Mouse (Mus musculus): Measurements from ENCODE around the gene Mrps11. TPM values are rescaled to one million over a fixed set of nuclear protein-coding genes. Genes with fewer than 3 reads are reported as not detected.

The Mrps11 gene
- total RNA-seq (2021): 10 to 100 TPM; 37.5 to 40.2 TPM

GRCm38 (mm10) chr7:78782639-78783581 is at the start of gene Mrps11, which contains the start of gene Mrpl46:
Gene Mrps11, plus strand, starts transcription at chr7:78783119.
Gene Mrpl46, minus strand, starts transcription at chr7:78783531.
- intact Hi-C loops (cut with DNase I): no loop called here
- DNase-seq: peak; percentile 92

DNA sequence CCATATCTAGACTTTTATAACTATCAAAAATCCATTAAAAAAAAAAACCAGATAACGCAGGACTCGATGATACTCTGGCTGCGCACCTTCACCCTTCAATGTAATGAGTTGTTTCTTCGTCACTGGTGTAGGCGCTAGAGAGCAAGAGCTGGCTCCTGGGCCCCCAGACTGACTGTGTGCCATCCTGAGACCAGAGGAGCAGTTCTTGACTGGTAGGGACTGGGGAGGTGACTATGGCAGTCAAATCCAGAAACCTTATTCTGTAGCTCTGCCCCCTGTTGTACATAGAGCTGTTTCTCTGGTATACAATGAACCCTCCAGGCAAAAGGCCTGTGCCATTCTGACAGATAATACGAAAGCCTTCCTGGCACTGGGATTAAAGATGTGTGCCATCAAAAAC is 45.7 kb upstream of the Mrps11 start:
- DNase-seq: no peak
- intact Hi-C loops (cut with DNase I): no loop called here

- intact Hi-C loops (cut with DNase I): no loop called here
- no peak for DNase-seq
Measured at GRCm38 (mm10) chr7:78737614-78738210, 45.2 kb upstream of the Mrps11 start, which contains the start of gene Ntrk3. Gene Ntrk3, minus strand, starts transcription at chr7:78738012.

DNA sequence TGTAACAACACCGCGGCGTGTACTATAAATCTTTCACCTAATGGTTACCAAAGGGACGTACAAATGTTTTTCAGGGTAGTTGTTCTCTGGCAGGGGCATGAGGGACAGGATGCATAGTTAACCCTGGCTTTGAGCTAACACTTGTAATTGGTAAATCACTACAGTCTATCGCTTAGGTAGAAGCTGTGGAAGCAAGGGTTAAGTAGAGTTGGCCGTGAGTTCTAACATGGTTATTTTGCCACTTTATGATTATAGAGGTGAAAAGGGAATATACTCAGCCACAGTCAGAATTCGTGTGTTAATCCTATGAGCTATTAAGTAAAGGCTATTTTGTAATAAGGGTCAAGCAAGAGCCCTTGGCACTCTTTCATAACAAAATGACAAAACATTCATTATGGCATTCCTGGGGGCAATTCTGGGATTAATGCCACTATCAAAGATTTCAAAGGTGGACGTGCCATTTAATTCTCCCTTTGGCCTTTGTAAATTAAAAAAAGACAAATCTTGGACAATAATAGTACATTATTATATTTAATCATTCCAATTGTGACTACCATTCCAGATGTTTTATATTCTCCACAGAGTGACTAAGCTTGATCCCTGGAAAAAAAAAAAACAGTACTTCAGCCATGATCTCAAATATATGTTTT is 43.4 kb upstream of the Mrps11 start:
- intact Hi-C loops (cut with DNase I): no loop called here
- DNase-seq: no peak

DNA sequence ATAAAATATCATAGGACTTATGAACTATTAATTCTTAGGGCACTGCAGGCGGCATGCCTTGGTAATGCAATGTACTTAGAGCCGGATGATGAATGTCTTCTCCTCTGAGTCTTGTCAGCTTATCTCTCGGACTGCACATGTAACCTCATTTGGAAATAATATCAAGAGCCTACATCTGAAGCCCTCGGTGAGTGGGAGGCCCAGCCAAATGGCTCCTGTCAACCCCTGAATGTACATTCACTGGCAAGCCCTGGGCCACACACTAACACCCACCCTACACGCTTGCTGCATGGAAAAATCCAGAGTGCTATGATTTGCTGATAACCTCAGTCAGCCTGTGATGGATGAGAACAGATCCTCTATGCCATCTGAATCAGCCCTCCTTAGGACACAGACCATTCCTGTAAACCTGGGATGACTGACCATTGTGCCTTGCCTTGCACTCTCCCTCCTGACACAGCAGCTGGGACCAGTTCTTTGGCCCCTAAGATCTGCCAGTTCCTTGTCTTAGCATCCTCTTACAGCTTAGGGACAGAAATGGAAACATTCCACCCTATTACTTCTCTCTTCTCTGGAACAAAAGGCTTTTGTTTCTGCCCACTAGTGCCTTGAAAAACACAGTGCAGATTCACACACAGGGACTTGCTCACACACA is 39.1 kb upstream of the Mrps11 start:
- no peak for DNase-seq
- intact Hi-C loops (cut with DNase I): no loop called here

GRCm38 (mm10) chr7:78752961-78753360 is 30.0 kb upstream of the Mrps11 start:
- intact Hi-C loops (cut with DNase I): no loop called here
- no peak for DNase-seq

- intact Hi-C loops (cut with DNase I): no loop called here
- no peak for DNase-seq
Measured at GRCm38 (mm10) chr7:78753752-78754457, 29.0 kb upstream of the Mrps11 start.

- peak; percentile 43 for DNase-seq
- intact Hi-C loops (cut with DNase I): no loop called here
Measured at GRCm38 (mm10) chr7:78754458-78755000, 28.4 kb upstream of the Mrps11 start.

DNA sequence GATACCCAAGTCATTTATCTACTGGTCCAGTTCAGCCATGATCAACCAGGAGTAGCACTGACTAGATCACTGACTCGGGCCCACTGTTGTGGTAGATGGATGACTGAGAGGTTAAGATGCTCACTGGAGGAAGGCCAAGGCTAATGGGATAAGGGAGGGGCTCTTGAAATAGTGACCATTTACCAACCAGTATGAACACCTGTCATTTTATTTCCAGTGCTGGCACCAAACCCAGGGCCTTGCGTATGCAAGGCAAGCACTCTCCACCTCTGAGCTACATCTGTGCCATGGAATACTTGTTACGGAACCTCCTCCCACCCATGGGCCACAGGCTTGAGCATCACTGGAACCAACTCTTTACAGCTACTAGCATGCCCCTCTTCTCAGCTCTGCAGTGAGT is 19.1 kb upstream of the Mrps11 start:
- intact Hi-C loops (cut with DNase I): no loop called here

GRCm38 (mm10) chr7:78765215-78765631 is 17.7 kb upstream of the Mrps11 start:
- intact Hi-C loops (cut with DNase I): loop anchor here (5.0 kb wide), 1 partner anchor 168 kb away; no protein-coding TSS in a partner anchor
- peak; percentile 84 for DNase-seq

More for the DNA sequence above, 19.1 kb upstream of the Mrps11 start:
- DNase-seq: peak; percentile 35

DNA sequence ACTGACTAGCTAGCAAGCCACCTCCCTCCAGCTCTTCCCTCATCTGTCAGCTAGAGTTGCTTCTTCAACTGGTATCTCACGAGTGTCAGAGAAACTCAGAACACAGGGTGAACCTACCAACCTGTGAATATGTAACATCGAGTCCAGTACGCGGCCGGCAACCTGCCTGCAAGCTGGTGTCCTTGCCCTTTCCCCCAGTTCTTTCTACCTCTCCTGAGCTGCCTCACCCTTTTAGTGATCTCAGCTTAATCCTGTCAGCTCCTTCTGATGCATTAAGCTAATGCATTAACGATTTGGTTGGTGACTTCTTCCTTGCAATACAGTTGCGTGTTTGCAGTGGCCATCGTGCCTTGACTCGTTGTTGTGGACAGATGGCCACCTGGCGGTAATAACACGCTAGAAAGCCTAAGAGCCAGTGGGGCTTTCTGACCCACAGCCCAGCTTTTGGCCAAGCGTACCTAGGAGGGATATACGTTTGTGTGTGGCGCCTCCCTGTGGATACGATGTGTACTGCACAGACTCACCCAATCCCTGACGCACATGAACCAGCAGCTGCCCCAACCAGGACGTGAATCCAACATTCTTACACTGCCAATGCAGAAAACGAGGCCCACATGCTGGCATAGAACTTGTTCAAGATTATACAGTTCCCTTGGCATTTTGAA is 16.8 kb upstream of the Mrps11 start:
- DNase-seq: peak; percentile 95
- intact Hi-C loops (cut with DNase I): loop anchor here (5.0 kb wide), 1 partner anchor 169 kb away; no protein-coding TSS in a partner anchor

GRCm38 (mm10) chr7:78767929-78768531 is 14.9 kb upstream of the Mrps11 start:
- intact Hi-C loops (cut with DNase I): loop anchor here (5.0 kb wide), 1 partner anchor 171 kb away; no protein-coding TSS in a partner anchor
- no peak for DNase-seq

GRCm38 (mm10) chr7:78769075-78769652 is 13.8 kb upstream of the Mrps11 start:
- intact Hi-C loops (cut with DNase I): loop anchor here (5.0 kb wide), 1 partner anchor 172 kb away; no protein-coding TSS in a partner anchor
- DNase-seq: no peak

DNA sequence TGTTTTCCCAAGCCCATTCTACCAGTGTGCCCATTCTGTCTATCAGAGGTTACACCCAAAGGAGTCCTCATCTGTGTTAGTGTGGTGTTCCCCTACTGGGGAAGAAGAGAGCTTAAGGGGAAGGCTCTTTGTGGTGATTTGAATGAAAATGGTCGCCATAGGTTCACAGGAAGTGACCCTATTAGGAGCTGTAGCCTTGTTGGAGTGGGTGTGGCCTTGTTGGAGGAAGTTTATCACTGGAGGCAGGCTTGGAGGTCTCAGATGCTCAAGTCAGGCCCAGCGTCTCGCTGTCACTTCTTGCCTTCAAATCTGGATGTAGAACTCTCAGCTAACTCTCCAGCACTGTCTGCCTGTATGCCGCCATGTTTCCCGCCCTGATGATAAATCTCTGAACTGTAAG is 12.0 kb upstream of the Mrps11 start:
- intact Hi-C loops (cut with DNase I): no loop called here
- DNase-seq: no peak

- DNase-seq: no peak
- intact Hi-C loops (cut with DNase I): no loop called here
Measured at GRCm38 (mm10) chr7:78778741-78779140, 4.2 kb upstream of the Mrps11 start.

DNA sequence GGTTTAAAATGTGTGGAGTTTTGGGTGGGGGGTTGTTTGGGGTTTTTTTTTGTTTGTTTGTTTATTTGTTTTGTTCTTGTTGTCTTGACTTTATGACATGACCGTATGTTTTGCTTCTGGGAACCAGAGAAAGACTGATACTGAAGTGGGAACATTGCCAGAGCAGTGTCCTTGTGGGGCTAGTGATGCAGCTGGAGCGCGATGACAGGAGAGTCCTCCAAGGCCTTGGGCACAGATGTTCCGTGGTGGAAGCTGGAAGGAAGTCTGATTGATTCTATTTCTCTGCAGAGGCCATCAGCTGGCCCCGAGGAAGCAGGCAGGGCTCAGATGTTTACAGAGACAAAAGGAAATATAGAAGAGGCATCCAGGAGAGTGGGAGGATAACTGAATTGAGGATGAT is 3.0 kb downstream of the Mrps11 start:
- intact Hi-C loops (cut with DNase I): loop anchor here (5.0 kb wide), 1 partner anchor 436 kb away; no protein-coding TSS in a partner anchor
- DNase-seq: no peak

DNA sequence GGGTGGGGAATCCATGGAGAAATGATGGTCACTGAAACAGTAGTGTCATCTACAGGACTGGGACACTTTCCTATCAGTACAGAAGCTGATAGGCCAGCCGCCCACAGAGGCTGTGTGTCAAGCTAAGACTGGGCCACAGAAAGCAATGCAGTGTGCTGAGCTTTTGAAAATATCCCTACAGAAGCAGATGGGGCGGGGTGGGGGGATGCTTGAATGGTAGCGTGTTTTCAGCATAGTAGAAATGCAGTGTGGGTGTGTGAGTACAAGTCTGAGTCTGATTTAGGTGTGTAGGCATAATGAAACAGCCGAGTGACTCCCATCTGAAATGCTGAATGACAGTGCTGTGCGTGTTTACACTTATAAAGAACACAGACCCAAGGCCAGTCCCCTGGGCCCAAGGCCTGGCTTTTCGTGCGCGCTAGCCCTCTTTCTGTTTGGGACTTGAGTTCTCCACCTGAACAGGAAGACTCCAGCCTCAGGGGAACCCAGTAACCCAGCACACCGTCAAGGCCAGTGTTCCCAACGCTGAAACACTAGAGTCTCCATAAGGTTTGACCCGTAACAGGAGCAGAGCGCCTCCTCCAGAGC is 5.0 kb downstream of the Mrps11 start:
- no peak for DNase-seq
- intact Hi-C loops (cut with DNase I): loop anchor here (5.0 kb wide), 1 partner anchor 434 kb away; no protein-coding TSS in a partner anchor

All from left cerebral cortex, postnatal 4 days (tissue).